Mouse (Mus musculus): ENCODE results near the gene Vps45.

DNA sequence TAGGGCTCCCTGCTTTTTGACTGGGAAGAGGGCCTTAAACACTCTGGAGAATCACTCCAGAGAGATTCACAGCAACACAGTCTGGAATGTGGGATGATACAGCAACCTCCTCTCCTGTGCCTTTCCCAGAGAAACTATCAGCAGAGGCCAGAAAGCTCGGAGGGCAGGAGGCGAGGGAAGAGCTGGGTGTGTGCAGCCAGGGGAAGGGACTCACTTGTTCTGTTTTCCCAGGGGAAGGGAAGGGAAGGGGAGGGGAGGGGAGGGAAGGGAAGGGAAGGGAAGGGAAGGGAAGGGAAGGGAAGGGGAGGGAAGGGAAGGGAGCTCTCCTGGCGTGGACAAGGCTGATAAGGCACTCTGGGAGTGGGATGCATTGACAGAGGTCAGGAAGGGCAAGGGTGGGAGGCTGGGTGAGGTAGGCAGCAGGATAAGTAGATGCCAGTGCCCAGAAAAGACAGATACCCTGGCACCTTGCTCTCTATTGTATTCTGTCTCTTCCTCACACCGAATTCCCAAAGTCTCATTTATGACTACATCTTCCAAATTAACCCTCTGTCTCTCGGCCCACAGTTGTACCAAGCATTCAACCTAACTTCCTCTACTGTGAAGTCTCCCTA, 65.2 kb downstream of the Vps45 start:
- TF ChIP-seq CTCF (IDR thresholded peaks at IDR 0.05; ENCODE audit: low read depth, low read length) (no peak), POLR2A (IDR thresholded peaks at IDR 0.05; ENCODE audit: insufficient read depth, low read length) (no peak)

All from ES-Bruce4 (cell line).